Mouse (Mus musculus): ENCODE results near the gene Cplx3. TPM values are rescaled to one million over a fixed set of nuclear protein-coding genes. Genes with fewer than 3 reads are reported as not detected.

Gene Cplx3
- total and polyA plus RNA-seq, 3 experiments = not detected

- no peak for DNase-seq (ENCODE audit: low read depth, low spot score)
- Histone ChIP-seq H3K27me3 (ENCODE audit: control insufficient read depth in 1 of 2, insufficient read depth in 2 of 2, low read length in 2 of 2) (peaks cover 0 to 4% of the 10 kb centered on the region in 2 experiments; a peak in 3 of 4 replicates), H3K4me1 (ENCODE audit: control insufficient read depth in 1 of 2, insufficient read depth in 2 of 2, low read length in 2 of 2) (peaks cover 0 to 2% of the 10 kb centered on the region in 2 experiments; a peak in 1 of 4 replicates), H3K4me3 (ENCODE audit: control insufficient read depth in 1 of 2, insufficient read depth in 1 of 2, low read depth in 2 of 2, low read length in 2 of 2) (no peak overlapping the region), H3K9ac (ENCODE audit: control insufficient read depth, low read depth, low read length, poor library complexity, severe bottlenecking) (no peak overlapping the region), H3K36me3 (ENCODE audit: control insufficient read depth in 1 of 2, insufficient read depth in 2 of 2, low read length in 2 of 2) (no peaks in the 10 kb centered on the region), H3K9me3 (replicated peaks; ENCODE audit: insufficient read depth, low read length) (no peaks in the 10 kb centered on the region), H3K79me2 (ENCODE audit: control insufficient read depth, insufficient read depth, low read length, poor library complexity) (no peaks in the 10 kb centered on the region), H3K27ac (ENCODE audit: control insufficient read depth, low read depth, low read length) (no peak overlapping the region)
- TF ChIP-seq USF2 (IDR thresholded peaks at IDR 0.05; ENCODE audit: borderline replicate concordance in 1 of 2, insufficient read depth in 1 of 2, low read depth in 1 of 2, low read length in 2 of 2) = no peak
- no peak for TF ChIP-seq MXI1 (IDR thresholded peaks at IDR 0.05; ENCODE audit: low read depth, low read length)
- no peak for TF ChIP-seq ZC3H11A (IDR thresholded peaks at IDR 0.05; ENCODE audit: low read depth, low read length)
- TF ChIP-seq CTCF (IDR thresholded peaks at IDR 0.05 in 2 of 3, conservative IDR thresholded peaks at IDR 0.05 in 1 of 3; ENCODE audit: control insufficient read depth in 1 of 3, insufficient read depth in 1 of 3, low read depth in 2 of 3, low read length in 3 of 3, poor library complexity in 1 of 3, severe bottlenecking in 1 of 3) = no peak
- TF ChIP-seq RCOR1 (IDR thresholded peaks at IDR 0.05; ENCODE audit: low read depth, low read length) = no peak
- no peak for TF ChIP-seq MAZ (IDR thresholded peaks at IDR 0.05; ENCODE audit: low read depth, low read length)
- TF ChIP-seq POLR2AphosphoS2 (IDR thresholded peaks at IDR 0.05; ENCODE audit: low read length) = no peak
- TF ChIP-seq JUND (IDR thresholded peaks at IDR 0.05; ENCODE audit: low read depth, low read length) = no peak
- no peak for TF ChIP-seq SMC3 (IDR thresholded peaks at IDR 0.05; ENCODE audit: low read depth, low read length)
- TF ChIP-seq RAD21 (IDR thresholded peaks at IDR 0.05; ENCODE audit: low read depth, low read length) = no peak
- no peak for TF ChIP-seq TBP (IDR thresholded peaks at IDR 0.05; ENCODE audit: low read depth, low read length)
- no peak for TF ChIP-seq ZMIZ1 (IDR thresholded peaks at IDR 0.05; ENCODE audit: low read depth, low read length)
- no peak for TF ChIP-seq TAL1 (IDR thresholded peaks at IDR 0.05; ENCODE audit: low read length)
- TF ChIP-seq GATA1 (IDR thresholded peaks at IDR 0.05; ENCODE audit: low read depth, low read length) = no peak
- no peak for TF ChIP-seq SIN3A (IDR thresholded peaks at IDR 0.05; ENCODE audit: low read length)
- TF ChIP-seq MAX (IDR thresholded peaks at IDR 0.05; ENCODE audit: low read length) = no peak
These were observed 6.5 kb upstream of the Cplx3 start for GRCm38 (mm10) chr9:57612587-57612986.

GRCm38 (mm10) chr9:57610359-57610826, 4.3 kb upstream of the Cplx3 start:
- no peak overlapping the region for H3K9ac ChIP-seq (ENCODE audit: control insufficient read depth, low read depth, low read length, poor library complexity, severe bottlenecking)
- DNase-seq (ENCODE audit: low read depth, low spot score) = no peak
- H3K9me3 ChIP-seq (replicated peaks; ENCODE audit: insufficient read depth, low read length) = no peaks in the 10 kb centered on the region
- no peaks in the 10 kb centered on the region for H3K79me2 ChIP-seq (ENCODE audit: control insufficient read depth, insufficient read depth, low read length, poor library complexity)
- H3K4me3 ChIP-seq (ENCODE audit: control insufficient read depth in 1 of 2, insufficient read depth in 1 of 2, low read depth in 2 of 2, low read length in 2 of 2) = no peak overlapping the region
- peaks cover 0 to 4% of the 10 kb centered on the region in 2 experiments for H3K27me3 ChIP-seq (ENCODE audit: control insufficient read depth in 1 of 2, insufficient read depth in 2 of 2, low read length in 2 of 2)
- no peak overlapping the region for H3K27ac ChIP-seq (ENCODE audit: control insufficient read depth, low read depth, low read length)
- no peaks in the 10 kb centered on the region for H3K4me1 ChIP-seq (ENCODE audit: control insufficient read depth in 1 of 2, insufficient read depth in 2 of 2, low read length in 2 of 2)
- H3K36me3 ChIP-seq (ENCODE audit: control insufficient read depth in 1 of 2, insufficient read depth in 2 of 2, low read length in 2 of 2) = no peaks in the 10 kb centered on the region
- no peak for TF ChIP-seq CHD2 (IDR thresholded peaks at IDR 0.05; ENCODE audit: low read length)
- TF ChIP-seq USF1 (IDR thresholded peaks at IDR 0.05; ENCODE audit: low read depth, low read length) = no peak
- TF ChIP-seq ETS1 (IDR thresholded peaks at IDR 0.05; ENCODE audit: low read depth, low read length) = no peak
- TF ChIP-seq ZMIZ1 (IDR thresholded peaks at IDR 0.05; ENCODE audit: low read depth, low read length) = no peak
- no peak for TF ChIP-seq MAZ (IDR thresholded peaks at IDR 0.05; ENCODE audit: low read depth, low read length)
- no peak for TF ChIP-seq RCOR1 (IDR thresholded peaks at IDR 0.05; ENCODE audit: low read depth, low read length)
- no peak for TF ChIP-seq POLR2AphosphoS5 (IDR thresholded peaks at IDR 0.05; ENCODE audit: borderline replicate concordance, low read depth, low read length)
- no peak for TF ChIP-seq MAFK (IDR thresholded peaks at IDR 0.05; ENCODE audit: borderline replicate concordance, low read depth, low read length)
- no peak for TF ChIP-seq ZC3H11A (IDR thresholded peaks at IDR 0.05; ENCODE audit: low read depth, low read length)
- TF ChIP-seq ZKSCAN1 (IDR thresholded peaks at IDR 0.05; ENCODE audit: low read depth, low read length) = no peak
- no peak for TF ChIP-seq BHLHE40 (IDR thresholded peaks at IDR 0.05; ENCODE audit: borderline replicate concordance, low read depth, low read length)
- no peak for TF ChIP-seq NELFE (IDR thresholded peaks at IDR 0.05; ENCODE audit: low read depth, low read length)
- TF ChIP-seq GATA1 (IDR thresholded peaks at IDR 0.05; ENCODE audit: low read depth, low read length) = no peak
- no peak for TF ChIP-seq EP300 (IDR thresholded peaks at IDR 0.05; ENCODE audit: low read depth in 1 of 2, low read length in 2 of 2)
- no peak for TF ChIP-seq RAD21 (IDR thresholded peaks at IDR 0.05; ENCODE audit: low read depth, low read length)
- TF ChIP-seq E2F4 (IDR thresholded peaks at IDR 0.05; ENCODE audit: borderline replicate concordance, low read depth, low read length) = no peak
- no peak for TF ChIP-seq MYC (IDR thresholded peaks at IDR 0.05; ENCODE audit: low read depth, low read length)
- TF ChIP-seq POLR2AphosphoS2 (IDR thresholded peaks at IDR 0.05; ENCODE audit: low read length) = no peak
- no peak for TF ChIP-seq GABPA (IDR thresholded peaks at IDR 0.05; ENCODE audit: low read depth, low read length)
- TF ChIP-seq MYB (IDR thresholded peaks at IDR 0.05; ENCODE audit: low read depth, low read length) = no peak
